Mouse (Mus musculus): ENCODE measurements at regions not wholly inside any gene's neighbourhood (a gene's known extent, or its start where the extent isn't known, plus 50 kb on each side); places are given as distances from the start of the nearest gene placed in this dataset.

- no peak for TF ChIP-seq CTCF (IDR thresholded peaks at IDR 0.05)
- TF ChIP-seq POLR2A (IDR thresholded peaks at IDR 0.05; ENCODE audit: insufficient read depth, low read depth, low read length), result no peak
Measured at GRCm38 (mm10) chr12:26086414-26086813, 328.6 kb downstream of the Rnf144a start.
